Mouse (Mus musculus) layer of hippocampus, adult 2 months (tissue): Measurements from ENCODE around the gene Angptl7. TPM values are rescaled to one million over a fixed set of nuclear protein-coding genes. Genes with fewer than 3 reads are reported as not detected.

ENCODE experiments used
- DNase-seq, 2 experiments: peaks; one replicate each; pipeline ENCODE4 v3.0.0; 2022; ENCODE audit warnings: low spot score in 2 of 2
- H3K27ac ChIP-seq: fragments of 200-600 bp; 2 replicates; pipeline ENCODE4 v1.8.1; 2022
- H3K4me3 ChIP-seq: fragments of 200-600 bp; 2 replicates; pipeline ENCODE4 v1.8.1; 2022; ENCODE audit warnings: mild to moderate bottlenecking
- CTCF ChIP-seq: fragments of 200-600 bp; conservative IDR thresholded peaks from 2 replicates; pipeline ENCODE4 v1.8.1; 2022; ENCODE audit warnings: antibody characterized with exemption, mild to moderate bottlenecking, moderate library complexity
- total RNA-seq, 2 experiments: library from RNA; stranded (reverse); gene quantifications; 2 replicates each; pipeline ENCODE4 v1.2.3; 2021

Gene Angptl7
- total RNA-seq, 2 experiments from 2014 or later, result 0.22 to 0.38 TPM

DNA sequence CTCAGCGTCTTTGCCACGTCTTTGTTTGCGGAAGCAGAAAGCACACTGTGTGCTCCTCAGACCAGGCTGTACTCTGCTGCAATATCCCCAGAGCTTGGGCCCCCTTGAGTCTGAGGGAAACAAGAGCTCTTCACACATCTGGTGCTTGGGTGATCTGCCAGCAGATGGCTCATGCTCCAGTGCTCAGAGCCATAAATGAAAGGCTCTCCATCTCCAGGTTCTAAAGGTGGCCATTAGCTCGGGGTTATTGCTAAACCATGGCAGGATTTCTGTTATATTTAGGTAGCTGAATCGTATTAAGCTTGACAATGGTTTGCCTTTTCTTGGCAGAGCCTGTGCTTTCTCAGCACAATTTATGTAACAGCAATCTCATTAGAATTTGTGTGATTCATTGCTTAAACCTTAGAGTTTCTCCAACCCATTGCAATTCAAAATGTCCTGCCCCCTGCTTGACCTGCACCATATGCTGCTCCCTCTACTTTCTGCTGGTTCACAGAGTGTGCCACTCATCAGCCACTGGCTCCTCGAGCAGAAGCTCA is 12.8 kb upstream of the Angptl7 start:
- no peak for TF ChIP-seq CTCF
- no peak overlapping the region for H3K4me3 ChIP-seq
- H3K27ac ChIP-seq, result peak overlapping the region; percentile 71
- DNase-seq, result no peak

DNA sequence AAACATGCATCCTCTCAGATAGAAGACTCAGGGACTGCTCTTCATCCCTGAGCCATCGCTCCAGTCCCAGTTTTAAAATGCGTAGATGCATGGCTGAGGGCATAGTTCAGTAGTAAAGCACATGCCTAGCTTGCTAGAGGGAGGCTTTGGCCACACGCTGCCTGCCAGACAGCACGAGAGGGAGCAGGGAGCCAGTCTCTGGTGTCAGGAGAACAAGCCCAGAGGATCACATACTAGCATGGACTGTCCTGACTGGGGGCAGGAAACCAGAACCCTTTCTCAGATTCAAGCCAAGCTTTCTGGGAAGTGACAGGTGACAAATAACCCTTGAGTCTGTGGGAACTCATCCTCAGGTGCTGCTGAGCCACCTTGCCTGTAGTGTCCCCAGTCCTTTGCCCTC is 11.1 kb upstream of the Angptl7 start:
- Histone ChIP-seq H3K4me3 (no peak overlapping the region), H3K27ac (no peak overlapping the region)
- TF ChIP-seq CTCF, result no peak
- no peak for DNase-seq

DNA sequence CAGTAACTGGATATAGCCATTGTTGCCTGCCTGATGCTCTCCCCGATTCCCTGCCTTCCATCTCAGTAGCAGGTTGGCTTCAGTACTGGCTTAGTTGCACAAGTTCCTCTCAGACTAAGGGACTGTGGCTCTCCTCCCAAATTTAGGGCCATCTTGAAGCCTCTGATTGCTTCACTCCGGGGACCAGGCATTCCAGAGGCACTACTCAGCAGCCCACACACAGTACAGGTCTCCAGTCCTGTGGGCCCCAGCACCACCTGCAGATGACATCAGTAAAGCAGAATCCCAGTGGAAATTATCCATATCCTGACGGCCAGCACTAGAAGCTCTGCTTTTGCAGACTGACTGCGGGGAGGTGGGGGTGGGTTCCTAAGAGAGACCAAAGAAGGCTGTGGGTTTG is 10.4 kb upstream of the Angptl7 start:
- DNase-seq, result no peak
- Histone ChIP-seq H3K4me3 (no peak overlapping the region), H3K27ac (no peak overlapping the region; the same call in 1 of the 2 replicates)
- TF ChIP-seq CTCF, result no peak

DNA sequence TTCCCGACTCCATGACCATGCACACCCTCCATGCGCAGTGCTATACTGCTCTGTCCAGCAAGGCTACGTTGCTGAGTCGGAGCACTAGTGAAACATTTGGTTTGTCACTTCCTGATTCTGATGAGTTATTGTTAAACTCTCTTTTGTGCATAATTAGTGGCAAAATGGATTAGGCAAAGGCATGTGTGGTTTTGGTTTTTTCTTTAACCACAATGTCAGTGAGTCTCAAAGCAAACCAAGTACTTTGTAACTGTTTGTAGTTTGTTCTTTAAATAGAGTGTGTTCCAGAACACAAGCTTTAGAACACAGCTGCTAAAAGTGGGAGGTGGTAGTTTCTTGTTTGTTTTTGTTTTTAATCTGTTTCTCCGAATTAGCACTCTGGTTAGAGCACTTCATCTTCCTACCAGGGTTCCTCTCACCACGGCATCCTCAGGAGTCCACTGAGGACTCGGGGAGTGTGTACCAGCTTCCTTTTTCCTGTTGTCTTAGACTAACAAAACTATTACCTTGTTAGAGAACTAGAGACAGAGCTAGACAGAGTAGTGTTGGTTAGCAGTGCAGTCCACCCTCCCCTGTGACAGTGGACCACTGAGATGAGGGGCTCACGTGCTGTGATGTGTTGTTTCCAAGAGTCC is 9.3 kb upstream of the Angptl7 start:
- H3K4me3 ChIP-seq, result no peak overlapping the region
- DNase-seq, result peak in 1 of 2 experiments; percentile 33
- no peak for TF ChIP-seq CTCF
- H3K27ac ChIP-seq, result peak overlapping the region; percentile 56; the same call in 1 of the 2 replicates

DNA sequence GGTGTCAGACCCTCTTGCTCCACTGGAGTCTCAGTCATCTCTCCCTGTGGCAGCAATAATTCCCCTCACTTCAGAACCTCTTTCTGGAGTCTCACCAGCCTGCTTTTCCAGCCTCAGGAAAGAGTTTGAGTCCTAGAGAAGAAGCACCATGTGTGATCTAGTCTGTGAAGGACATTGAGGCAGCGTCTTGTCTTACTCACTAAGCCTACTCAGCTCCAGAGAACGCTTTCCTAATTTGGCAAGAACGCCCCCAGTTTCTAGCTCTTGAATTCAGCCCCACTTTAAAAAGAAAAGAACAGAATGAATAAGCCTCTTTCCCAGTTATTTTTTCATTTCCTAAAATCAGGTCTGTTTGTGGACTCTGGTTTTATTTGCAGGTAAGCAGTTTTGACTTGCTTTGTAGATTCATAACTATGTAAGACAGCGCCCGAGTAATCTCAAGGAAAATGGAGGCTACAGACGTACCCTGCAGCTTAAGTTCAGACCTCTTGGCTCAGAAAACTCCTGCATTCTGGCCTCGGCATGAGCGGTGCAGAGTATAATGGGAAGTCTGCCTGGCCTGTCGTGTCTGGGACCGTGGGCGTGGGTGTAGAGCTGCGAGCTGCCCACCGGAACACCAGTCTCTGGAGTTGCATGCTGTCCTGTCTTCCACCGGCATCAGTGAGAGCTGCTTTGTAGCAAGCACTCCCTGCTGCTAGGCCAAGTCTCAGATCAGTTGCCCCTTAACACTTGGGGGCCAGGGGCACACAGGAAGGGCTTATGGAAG is 8.0 kb upstream of the Angptl7 start:
- Histone ChIP-seq H3K4me3 (no peak overlapping the region), H3K27ac (peak overlapping the region; percentile 46; the same call in 1 of the 2 replicates)
- no peak for TF ChIP-seq CTCF
- peak in 1 of 2 experiments; percentile 51 for DNase-seq

DNA sequence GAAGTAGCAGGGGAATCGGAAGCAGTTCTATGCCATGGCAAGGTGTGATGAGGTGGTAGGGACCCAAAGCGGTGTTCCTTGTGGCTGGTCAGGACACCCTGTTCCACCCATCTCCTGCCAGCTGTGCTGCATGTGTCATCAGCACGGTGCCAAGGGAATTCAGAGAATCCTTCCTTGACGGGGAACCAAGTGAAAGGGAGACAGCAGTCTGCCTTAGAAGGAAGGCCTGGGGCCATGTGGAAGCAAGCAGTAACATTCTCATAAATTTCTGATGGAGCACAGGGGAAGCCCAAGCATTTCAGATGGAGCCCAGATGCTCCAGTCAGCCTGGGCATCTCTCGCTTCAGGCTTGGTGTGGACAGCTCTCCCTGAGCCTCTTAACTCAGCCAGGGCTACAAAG is 7.3 kb upstream of the Angptl7 start:
- peak overlapping the region; percentile 46; the same call in 1 of the 2 replicates for H3K27ac ChIP-seq
- DNase-seq, result no peak
- H3K4me3 ChIP-seq, result no peak overlapping the region
- no peak for TF ChIP-seq CTCF

DNA sequence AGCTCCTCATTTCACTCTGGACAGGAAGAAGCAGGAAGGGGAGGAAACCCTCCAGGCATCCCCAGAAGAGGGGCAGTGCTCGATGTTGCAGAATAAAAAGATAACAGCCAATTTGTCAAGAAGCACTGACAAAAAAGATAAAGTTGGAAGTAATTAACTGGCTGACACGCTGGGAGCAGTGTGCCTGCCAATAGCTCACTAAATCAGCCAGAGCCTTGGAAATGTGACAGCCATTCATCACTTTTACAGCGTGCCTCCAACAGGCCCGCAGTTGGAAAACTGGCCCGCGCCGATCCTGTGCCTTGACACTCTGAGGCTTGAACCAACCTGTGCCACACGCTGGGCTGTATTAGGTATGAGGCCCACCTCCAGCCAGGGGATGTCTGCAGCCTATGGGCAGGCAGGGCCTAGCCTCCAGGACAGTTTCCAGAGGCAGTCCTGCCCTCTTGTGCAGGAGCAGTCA is 4.3 kb upstream of the Angptl7 start:
- H3K27ac ChIP-seq, result peak overlapping the region; percentile 36; the same call in 1 of the 2 replicates
- no peak for TF ChIP-seq CTCF
- peak; percentile 69 to 77 for DNase-seq
- no peak overlapping the region for H3K4me3 ChIP-seq

DNA sequence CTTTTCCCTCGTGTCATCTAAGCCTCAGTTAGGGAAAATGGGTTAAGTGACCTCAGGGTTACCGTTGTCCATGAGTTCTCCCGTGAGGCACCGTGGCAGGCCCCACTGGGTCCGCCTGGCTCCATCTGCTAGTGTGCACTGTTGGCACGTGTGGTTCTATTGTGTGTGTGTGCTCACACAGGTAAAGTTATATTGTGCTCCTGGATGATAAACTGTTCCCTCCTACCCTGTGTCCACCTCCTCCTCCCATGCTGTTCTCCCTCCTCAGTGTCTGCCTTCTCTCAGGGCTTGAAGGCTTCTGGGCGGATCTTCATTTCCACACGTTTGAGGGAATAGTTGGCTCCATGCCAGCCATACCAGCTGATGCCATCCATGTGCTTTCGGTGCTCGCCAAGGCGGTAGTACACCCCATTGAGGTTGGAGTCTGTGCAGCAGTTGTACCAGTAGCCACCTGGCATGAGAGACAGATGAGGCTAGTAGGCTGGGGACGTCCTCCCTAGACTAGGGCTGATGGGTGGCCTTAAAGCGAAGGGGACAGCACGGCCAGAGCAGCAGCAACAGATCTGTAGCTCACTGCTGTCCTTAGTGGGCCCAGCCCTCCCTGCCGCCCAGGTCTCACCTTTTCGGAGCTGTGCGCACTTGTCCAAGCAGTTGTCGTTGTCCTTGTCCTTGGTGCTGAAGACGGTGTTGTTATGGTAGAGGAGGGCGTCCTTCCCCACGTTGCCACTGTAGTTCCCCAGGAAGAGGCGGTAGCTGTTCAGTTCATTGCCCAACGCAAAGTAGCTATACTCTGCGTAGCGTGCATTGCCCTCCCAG is 4.2 kb downstream of the Angptl7 start:
- no peak overlapping the region for H3K4me3 ChIP-seq
- no peak overlapping the region for H3K27ac ChIP-seq
- peak; percentile 56 to 62 for DNase-seq
- TF ChIP-seq CTCF, result no peak

DNA sequence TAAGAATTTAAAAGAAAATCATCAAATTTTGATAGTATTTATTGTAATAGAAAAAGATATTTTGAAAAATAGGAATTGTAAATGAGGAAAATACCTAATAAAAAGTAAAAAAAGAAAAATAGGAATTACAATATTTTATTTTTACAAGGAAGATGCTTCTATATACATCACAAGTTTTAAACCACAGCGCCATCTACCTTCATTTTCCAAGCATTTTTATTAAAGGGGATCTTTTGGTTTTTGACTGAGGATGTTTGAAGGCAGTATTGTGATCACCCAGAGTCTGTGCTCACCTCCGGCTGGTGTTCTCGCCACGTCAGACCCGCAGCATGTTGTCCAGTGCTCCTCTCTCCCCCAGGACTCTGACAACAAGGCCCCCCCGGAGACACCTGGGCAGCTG is 5.1 kb downstream of the Angptl7 start:
- no peak overlapping the region for H3K4me3 ChIP-seq
- no peak overlapping the region for H3K27ac ChIP-seq
- TF ChIP-seq CTCF, result peak; percentile 61
- no peak for DNase-seq

DNA sequence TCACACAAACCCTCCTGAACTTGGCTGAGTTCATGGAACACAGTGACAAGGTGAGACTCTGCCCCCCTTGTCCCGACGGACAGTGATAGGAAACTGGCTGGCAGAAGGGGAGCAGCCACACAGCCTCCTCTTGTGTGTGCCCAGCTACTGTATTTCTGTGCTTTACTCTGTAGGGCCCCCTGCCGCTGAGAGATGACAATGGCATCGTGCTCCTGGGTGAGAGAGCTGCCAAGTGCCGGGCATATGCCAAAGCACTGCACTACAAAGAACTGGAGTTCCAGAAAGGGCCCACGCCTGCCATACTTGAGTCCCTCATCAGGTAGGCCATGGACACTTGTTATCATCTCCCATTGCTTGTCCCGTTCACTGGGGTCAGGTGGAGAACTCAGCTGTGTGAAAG is 8.8 kb downstream of the Angptl7 start:
- peak; percentile 78 for TF ChIP-seq CTCF
- peak; percentile 44 to 66 for DNase-seq
- H3K4me3 ChIP-seq, result no peak overlapping the region
- H3K27ac ChIP-seq, result peak overlapping the region; percentile 19; the same call in 1 of the 2 replicates

DNA sequence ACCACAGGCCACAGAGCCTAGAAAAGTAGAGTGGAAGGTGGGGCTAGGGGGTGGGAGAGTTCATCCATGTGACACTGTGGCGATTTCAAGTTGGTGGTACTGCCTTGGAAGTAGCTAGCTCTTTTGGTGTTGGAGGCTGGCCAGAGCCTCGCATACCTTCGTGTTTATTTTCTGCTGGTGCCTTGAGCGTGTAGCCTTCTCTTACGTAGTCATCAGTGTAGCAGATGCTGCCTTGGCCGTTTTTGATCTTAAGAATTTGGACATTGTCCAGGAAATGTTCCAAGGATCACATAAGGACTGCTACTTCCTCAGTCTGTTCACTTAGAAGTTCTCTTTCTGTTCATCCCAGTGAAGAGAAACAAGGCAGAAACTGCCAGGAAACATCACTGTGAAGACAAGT is 9.8 kb downstream of the Angptl7 start:
- TF ChIP-seq CTCF, result no peak
- DNase-seq, result no peak
- Histone ChIP-seq H3K4me3 (no peak overlapping the region), H3K27ac (no peak overlapping the region; the same call in 1 of the 2 replicates)

DNA sequence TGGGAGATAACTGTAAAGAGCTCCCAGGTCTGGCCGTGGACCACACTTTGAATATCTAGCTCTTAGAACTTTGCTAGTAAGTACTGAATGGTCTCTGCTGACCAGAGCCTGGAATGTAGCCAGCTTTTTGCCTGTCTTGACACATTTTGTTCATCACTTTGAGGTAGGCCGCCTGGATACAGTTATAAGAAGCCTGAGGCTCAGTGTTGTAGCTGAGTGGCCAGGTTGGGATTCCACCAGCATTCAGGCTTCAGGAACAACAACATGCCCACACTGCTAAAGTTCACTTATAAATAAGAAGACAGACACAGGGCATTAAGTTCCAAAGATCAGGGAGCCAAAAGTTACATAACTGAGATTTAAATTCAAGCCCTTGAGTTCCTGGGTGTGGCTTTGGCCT is 12.4 kb downstream of the Angptl7 start:
- DNase-seq, result no peak
- Histone ChIP-seq H3K27ac (no peak overlapping the region), H3K4me3 (no peak overlapping the region)
- no peak for TF ChIP-seq CTCF

DNA sequence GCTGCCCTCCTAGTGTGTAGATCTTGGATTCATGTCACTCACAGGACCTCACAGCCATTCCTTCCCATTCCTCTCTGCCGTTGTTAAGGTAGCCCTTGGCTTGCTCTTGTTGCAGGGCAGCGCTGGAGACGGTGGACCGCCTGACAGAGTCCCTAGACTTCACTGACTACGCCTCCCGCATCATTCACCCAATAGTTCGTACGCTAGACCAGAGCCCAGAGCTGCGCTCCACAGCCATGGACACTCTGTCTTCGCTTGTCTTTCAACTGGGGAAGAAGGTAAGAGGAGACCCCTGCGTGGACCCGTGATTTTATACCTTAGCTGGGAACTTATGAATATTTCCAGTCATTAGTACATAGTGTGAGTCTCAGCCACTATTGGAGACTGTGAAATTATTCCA is 15.7 kb downstream of the Angptl7 start:
- H3K27ac ChIP-seq, result no peak overlapping the region
- no peak overlapping the region for H3K4me3 ChIP-seq
- no peak for DNase-seq
- TF ChIP-seq CTCF, result no peak
